Comparison of ENCODE assay signal across 9 mouse cellular contexts in the genomic region with DNA sequence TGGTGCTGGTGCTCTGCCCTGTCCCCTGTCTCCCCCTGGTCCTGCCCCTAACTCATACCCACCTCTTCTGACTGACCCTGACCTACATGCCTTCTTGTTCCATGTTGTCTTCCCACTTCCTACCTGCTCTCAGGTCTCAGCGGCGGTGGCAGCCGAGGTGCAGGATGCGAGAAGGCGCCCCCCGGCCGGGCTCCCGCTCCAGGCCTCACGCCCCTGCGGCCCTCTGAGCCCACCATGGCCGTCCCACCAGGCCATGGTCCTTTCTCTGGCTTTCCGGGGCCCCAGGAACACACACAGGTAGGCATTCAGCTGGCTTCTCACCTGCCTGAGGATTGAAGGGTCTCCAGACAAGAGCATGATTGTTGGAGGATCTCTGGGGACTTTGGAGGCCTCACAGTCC. TPM values are rescaled to one million over a fixed set of nuclear protein-coding genes. Genes with fewer than 3 reads are reported as not detected.
DNase-seq lines count a peak whose midpoint lies in the region; ATAC-seq and TF ChIP-seq lines count a peak whose summit lies in the region.
"Had no signal": no experiment of that assay in that cellular context is flagged by ENCODE, and none has a peak within 500 bp of the region (broad histone marks: within the 10 kb centered on the region; RNA-seq: fewer than 3 reads in every experiment).

No protein-coding gene starts in this region.

- no peak for TF ChIP-seq CTCF in testis, adult 2 months (IDR thresholded peaks at IDR 0.05; ENCODE audit: control insufficient read depth, insufficient read depth, insufficient replicate concordance, low read depth, low read length)
- no peak for TF ChIP-seq CTCF in liver, postnatal 0 days (IDR thresholded peaks at IDR 0.05; ENCODE audit: low read depth)

- H3K27me3 ChIP-seq in forebrain, embryonic 10.5 days (ENCODE audit: poor library complexity, severe bottlenecking), result no peaks in the 10 kb centered on the region
- no peaks in the 10 kb centered on the region for H3K27me3 ChIP-seq in forebrain, embryonic 11.5 days (ENCODE audit: control insufficient read depth, insufficient read depth, low read length)
- H3K27me3 ChIP-seq in testis, adult 2 months (ENCODE audit: control insufficient read depth, insufficient read depth, low read length), result no peaks in the 10 kb centered on the region
- H3K27me3 ChIP-seq in liver, postnatal 0 days (ENCODE audit: insufficient read depth, low read length), result no peaks in the 10 kb centered on the region
- H3K27me3 ChIP-seq: limb, embryonic 15.5 days had no signal

- no peak for TF ChIP-seq EP300 in liver, postnatal 0 days (IDR thresholded peaks at IDR 0.05; ENCODE audit: low read depth)

- ATAC-seq in forebrain, embryonic 11.5 days (replicated peaks; ENCODE audit: low FRiP score), result no peak
- ATAC-seq in liver, postnatal 0 days, result no peak

- peaks cover 82% of the 10 kb centered on the region for H3K36me3 ChIP-seq in forebrain, embryonic 10.5 days (replicated peaks)
- H3K36me3 ChIP-seq in forebrain, embryonic 11.5 days (ENCODE audit: control insufficient read depth, insufficient read depth, low read length), result peaks cover 35% of the 10 kb centered on the region
- H3K36me3 ChIP-seq in testis, adult 2 months (ENCODE audit: control insufficient read depth, insufficient read depth, low read length), result peaks cover 8% of the 10 kb centered on the region
- H3K36me3 ChIP-seq in liver, postnatal 0 days (replicated peaks; ENCODE audit: insufficient read depth, low read length), result peaks cover 62% of the 10 kb centered on the region

- H3K4me1 ChIP-seq in forebrain, embryonic 10.5 days, result peaks cover 20% of the 10 kb centered on the region
- H3K4me1 ChIP-seq in forebrain, embryonic 11.5 days (replicated peaks; ENCODE audit: control insufficient read depth, insufficient read depth, low read length), result peaks cover 5% of the 10 kb centered on the region; the same call in 1 of the 2 replicates
- peaks cover 10% of the 10 kb centered on the region for H3K4me1 ChIP-seq in testis, adult 2 months (ENCODE audit: control insufficient read depth, insufficient read depth, low read length)
- H3K4me1 ChIP-seq in liver, postnatal 0 days (ENCODE audit: insufficient read depth), result peaks cover 9% of the 10 kb centered on the region

- WGBS in forebrain, embryonic 10.5 days, result 93% methylated on average over 12 of the region's 12 CpGs
- WGBS in forebrain, embryonic 11.5 days, result 96% methylated on average over 12 of the region's 12 CpGs
- WGBS in liver, postnatal 0 days (ENCODE audit: insufficient replicate concordance), result 88% methylated on average over 12 of the region's 12 CpGs

- no peak for TF ChIP-seq POLR2A in testis, adult 2 months (IDR thresholded peaks at IDR 0.05; ENCODE audit: control insufficient read depth, low read depth, low read length)

- no peaks in the 10 kb centered on the region for H3K9me3 ChIP-seq in forebrain, embryonic 10.5 days
- H3K9me3 ChIP-seq in forebrain, embryonic 11.5 days (ENCODE audit: control insufficient read depth, low read length), result no peaks in the 10 kb centered on the region
- no peaks in the 10 kb centered on the region for H3K9me3 ChIP-seq in liver, postnatal 0 days (ENCODE audit: low read length)
- H3K9me3 ChIP-seq: limb, embryonic 15.5 days had no signal

- H3K4me2 ChIP-seq in forebrain, embryonic 11.5 days (ENCODE audit: low read depth, low read length, severe bottlenecking), result no peak overlapping the region
- 0 out of 2 replicates have a peak overlapping the region, but pooled peaks have one; percentile 93 for H3K4me2 ChIP-seq in liver, postnatal 0 days (ENCODE audit: low read depth, low read length)

- peak overlapping the region; percentile 91 for H3K4me3 ChIP-seq in forebrain, embryonic 10.5 days
- H3K4me3 ChIP-seq in forebrain, embryonic 11.5 days (ENCODE audit: low read depth, low read length), result no peak overlapping the region
- H3K4me3 ChIP-seq in testis, adult 2 months (ENCODE audit: control insufficient read depth, low read depth, low read length), result peak overlapping the region; percentile 97
- H3K4me3 ChIP-seq in liver, postnatal 0 days (ENCODE audit: low read depth, low read length), result no peak overlapping the region

- no peak overlapping the region for H3K9ac ChIP-seq in forebrain, embryonic 11.5 days (ENCODE audit: low read length)
- no peak overlapping the region for H3K9ac ChIP-seq in liver, postnatal 0 days (replicated peaks)
- H3K9ac ChIP-seq: limb, embryonic 15.5 days had no signal

- DNase-seq in forebrain, embryonic 10.5 days (ENCODE audit: extremely low spot score, low spot score), result no peak
- DNase-seq in forebrain, embryonic 11.5 days (ENCODE audit: low spot score), result no peak
- DNase-seq in testis, postnatal 10 days (ENCODE audit: low spot score), result no peak
- no peak for DNase-seq in liver, postnatal 0 days
- no peak for DNase-seq in c-Kit-positive CD71-positive TER-119-positive erythroid progenitor cells, embryonic 14.5 days (ENCODE audit: low spot score)
- DNase-seq in right cerebral cortex, adult 2 months (ENCODE audit: low spot score in 2 of 2), result no peak
- no peak for DNase-seq in urinary bladder, postnatal 36 days (ENCODE audit: low spot score in 2 of 2)

- peak overlapping the region; percentile 98 for H3K27ac ChIP-seq in forebrain, embryonic 10.5 days
- H3K27ac ChIP-seq in forebrain, embryonic 11.5 days (ENCODE audit: low read depth, low read length), result no peak overlapping the region
- H3K27ac ChIP-seq in testis, adult 2 months (ENCODE audit: control insufficient read depth, insufficient read depth, low read depth, low read length), result no peak overlapping the region
- no peak overlapping the region for H3K27ac ChIP-seq in liver, postnatal 0 days (ENCODE audit: low read depth)
- H3K27ac ChIP-seq: limb, embryonic 15.5 days had no signal

RNA-seq across cellular contexts. Expression of a gene that starts 2.1 kb away (rescaled TPM):
- polyA plus RNA-seq in forebrain, embryonic 10.5 days (2016; fragmentation: Nextera tagmentation; extraction: Ambion mirVana), result 12.5 and 13.7 TPM in 2 replicates
- 17.0 and 18.2 TPM in 2 replicates for polyA plus RNA-seq in forebrain, embryonic 11.5 days (2014; fragmentation: Nextera tagmentation; extraction: Ambion mirVana)
- 462 and 482 TPM in 2 replicates for polyA plus RNA-seq in testis, adult 2 months (2012; rRNA removed)
- polyA plus RNA-seq in liver, postnatal 0 days (2015; fragmentation: Nextera tagmentation; extraction: Ambion mirVana), result 4.0 and 4.5 TPM in 2 replicates

RNA-seq across cellular contexts. Expression of a gene that starts 11.9 kb away (rescaled TPM):
- 178 and 180 TPM in 2 replicates for polyA plus RNA-seq in forebrain, embryonic 10.5 days (2016; fragmentation: Nextera tagmentation; extraction: Ambion mirVana)
- 39.5 and 42.9 TPM in 2 replicates for polyA plus RNA-seq in forebrain, embryonic 11.5 days (2014; fragmentation: Nextera tagmentation; extraction: Ambion mirVana)
- polyA plus RNA-seq in testis, adult 2 months (2012; rRNA removed), result 41.3 and 50.0 TPM in 2 replicates
- polyA plus RNA-seq in liver, postnatal 0 days (2015; fragmentation: Nextera tagmentation; extraction: Ambion mirVana), result 48.4 and 51.6 TPM in 2 replicates

RNA-seq across cellular contexts. Expression of a gene that starts 52.1 kb away (rescaled TPM):
- 0.05 and 0.10 TPM in 2 replicates for polyA plus RNA-seq in forebrain, embryonic 10.5 days (2016; fragmentation: Nextera tagmentation; extraction: Ambion mirVana)
- polyA plus RNA-seq in forebrain, embryonic 11.5 days (2014; fragmentation: Nextera tagmentation; extraction: Ambion mirVana), result 0.11 and 0.12 TPM in 2 replicates
- polyA plus RNA-seq in testis, adult 2 months (2012; rRNA removed), result 0.04 and 0.05 TPM in 2 replicates
- 0.01 TPM in 1 of 2 replicates, not detected in the other for polyA plus RNA-seq in liver, postnatal 0 days (2015; fragmentation: Nextera tagmentation; extraction: Ambion mirVana)
- polyA plus RNA-seq: limb, embryonic 15.5 days had no signal

Comparison
In these comparisons a context has a peak if more than half of its experiments do, and no peak if none do; other contexts are left out.
1. H3K4me3 ChIP-seq: peak in forebrain, embryonic 10.5 days (single experiment) and testis, adult 2 months (single experiment); none in forebrain, embryonic 11.5 days (single experiment) and liver, postnatal 0 days (single experiment).
2. RNA of a gene that starts 2.1 kb away (polyA plus RNA-seq): 462 to 482 TPM in testis, adult 2 months; 17.0 to 18.2 TPM in forebrain, embryonic 11.5 days, 12.5 to 13.7 TPM in forebrain, embryonic 10.5 days and 4.0 to 4.5 TPM in liver, postnatal 0 days; every median in the first group is over 10 times any median in the second.